Mouse (Mus musculus) hindbrain, postnatal 0 days (tissue): ENCODE measurements around the gene Aqp1. TPM values are rescaled to one million over a fixed set of nuclear protein-coding genes. Genes with fewer than 3 reads are reported as not detected.

ENCODE experiments used
- ATAC-seq: fragments of 200-750 bp; cut with Nextera tagmentation; 2 replicates; pipeline ENCODE4 v1.8.0; 2017; ENCODE audit warnings: mild to moderate bottlenecking, moderate TSS enrichment, moderate library complexity
- DNase-seq: peaks from one replicate; pipeline ENCODE4 v3.0.0-alpha.2; 2015; ENCODE audit warnings: low spot score
- H3K27ac ChIP-seq: fragments of 300-500 bp; sonication (generic); 2 replicates; pipeline ENCODE4 v1.5.1; 2014; ENCODE audit warnings: mild to moderate bottlenecking
- H3K27me3 ChIP-seq: fragments of 300-500 bp; sonication (generic); 2 replicates; pipeline ENCODE4 v1.6.1; 2014; ENCODE audit warnings: low read length, mixed read lengths; ENCODE audit not compliant: insufficient read depth
- H3K36me3 ChIP-seq: fragments of 300-500 bp; sonication (generic); 2 replicates; pipeline ENCODE4 v1.6.1; 2014; ENCODE audit warnings: low read length, mixed read lengths; ENCODE audit not compliant: insufficient read depth
- H3K4me1 ChIP-seq: fragments of 300-500 bp; sonication (generic); 2 replicates; pipeline ENCODE4 v1.6.1; 2014; ENCODE audit warnings: antibody characterized with exemption, low read length, mixed read lengths; ENCODE audit not compliant: insufficient read depth
- H3K4me2 ChIP-seq: fragments of 300-500 bp; sonication (generic); 2 replicates; pipeline ENCODE4 v1.6.1; 2014; ENCODE audit warnings: low read depth, mild to moderate bottlenecking, low read length, moderate library complexity, mixed read lengths
- H3K4me3 ChIP-seq: fragments of 300-500 bp; sonication (generic); 2 replicates; pipeline ENCODE4 v1.5.1; 2014; ENCODE audit warnings: low read length
- H3K9ac ChIP-seq: fragments of 300-500 bp; sonication (generic); replicated peaks from 2 replicates; pipeline ENCODE4 v1.6.1; 2014; ENCODE audit warnings: mild to moderate bottlenecking, low read length, moderate library complexity, mixed read lengths
- H3K9me3 ChIP-seq: fragments of 300-500 bp; sonication (generic); 2 replicates; pipeline ENCODE4 v1.6.1; 2016; ENCODE audit warnings: low read length, mixed read lengths
- CTCF ChIP-seq: IDR thresholded peaks from 2 replicates; pipeline ENCODE4 v1.5.1; 2016; ENCODE audit warnings: antibody characterized with exemption, control low read depth, low read depth
- WGBS: fragments of 180-500 bp; shearing (Covaris S2); extraction: QIAGEN DNeasy Blood & Tissue Kit; methylation state at CpG from one replicate; pipeline ENCODE4 v1.1.7; 2014; 5-methylcytosine and 5-hydroxymethylcytosine counted together
- polyA plus RNA-seq: library from polyadenylated mRNA; unstranded; fragments of >200 nt; fragmentation: Nextera tagmentation; extraction: Ambion mirVana; gene quantifications from 2 replicates; pipeline ENCODE4 v1.2.1, GENCODE M21; 2015
- total RNA-seq: library from RNA; depleted of rRNA; stranded (reverse); fragments of >200 nt; gene quantifications from 2 replicates; pipeline ENCODE4 v1.2.3, GENCODE M21; 2014

Aqp1 gene
- total and polyA plus RNA-seq, 2 experiments from 2014 or later, result 19.5 to 32.6 TPM

DNA sequence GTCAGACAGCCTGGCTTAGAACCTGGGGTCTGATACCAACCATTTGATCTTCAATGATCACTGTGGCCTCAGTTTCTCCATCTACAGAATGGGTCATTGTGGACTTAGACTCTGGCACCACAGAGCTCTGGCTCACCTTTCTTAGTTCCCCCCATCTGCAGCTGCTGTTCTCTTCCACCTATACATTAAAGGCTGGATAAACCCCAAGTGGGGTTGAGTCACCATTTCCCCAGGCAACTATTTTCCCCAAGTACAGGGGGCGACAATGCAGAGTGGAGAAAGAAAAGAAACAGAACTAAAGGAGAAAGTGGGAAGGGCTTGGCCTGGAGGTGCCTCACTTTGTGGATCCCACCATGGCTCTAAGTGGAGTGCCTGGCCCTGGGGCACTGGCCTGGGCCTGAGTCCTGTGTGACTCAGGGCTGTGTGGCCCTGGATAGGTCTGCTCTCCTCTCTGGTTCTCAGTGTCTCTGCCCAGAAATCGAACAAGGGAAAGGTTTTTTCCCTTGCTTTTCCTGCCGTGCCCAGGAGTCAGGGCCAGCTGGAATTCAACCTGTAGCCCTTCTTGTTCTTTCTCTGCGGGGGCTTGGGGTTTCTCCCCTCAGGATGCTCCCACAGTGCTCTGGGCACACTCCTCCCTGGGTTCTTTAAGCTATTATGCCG lies 20.9 kb downstream of the Aqp1 start:
- no peak for TF ChIP-seq CTCF
- no peaks in the 10 kb centered on the region for H3K9me3 ChIP-seq
- no peaks in the 10 kb centered on the region for H3K4me1 ChIP-seq
- H3K4me3 ChIP-seq, result no peak overlapping the region
- no peak overlapping the region for H3K4me2 ChIP-seq
- WGBS, result 45% methylated on average over 5 of the region's 5 CpGs
- no peaks in the 10 kb centered on the region for H3K27me3 ChIP-seq
- H3K27ac ChIP-seq, result no peak overlapping the region
- ATAC-seq (no peak), DNase-seq (no peak)
- H3K36me3 ChIP-seq, result no peaks in the 10 kb centered on the region
- H3K9ac ChIP-seq, result no peak overlapping the region

DNA sequence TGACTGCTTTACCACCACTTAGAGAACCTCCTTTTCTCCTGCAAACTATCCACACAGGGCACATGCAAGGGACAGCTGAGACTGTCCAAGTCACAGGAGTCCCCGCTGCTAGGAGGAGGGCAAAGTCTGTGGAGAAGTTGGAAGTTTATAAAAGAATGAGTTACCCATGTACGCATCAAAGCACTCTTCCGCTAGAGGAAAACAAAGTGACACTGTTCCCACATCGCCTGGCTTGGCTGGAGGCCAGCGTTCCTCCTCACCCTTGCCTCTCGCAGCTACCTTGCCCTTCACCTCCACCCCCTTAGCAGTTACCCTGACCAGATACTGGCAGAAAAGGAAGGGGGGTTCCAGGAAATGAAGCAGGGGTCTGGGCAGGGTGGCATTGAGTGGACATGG lies 21.4 kb downstream of the Aqp1 start:
- no peak for DNase-seq
- no peak for ATAC-seq
- 23% methylated on average over 6 of the region's 6 CpGs for WGBS

DNA sequence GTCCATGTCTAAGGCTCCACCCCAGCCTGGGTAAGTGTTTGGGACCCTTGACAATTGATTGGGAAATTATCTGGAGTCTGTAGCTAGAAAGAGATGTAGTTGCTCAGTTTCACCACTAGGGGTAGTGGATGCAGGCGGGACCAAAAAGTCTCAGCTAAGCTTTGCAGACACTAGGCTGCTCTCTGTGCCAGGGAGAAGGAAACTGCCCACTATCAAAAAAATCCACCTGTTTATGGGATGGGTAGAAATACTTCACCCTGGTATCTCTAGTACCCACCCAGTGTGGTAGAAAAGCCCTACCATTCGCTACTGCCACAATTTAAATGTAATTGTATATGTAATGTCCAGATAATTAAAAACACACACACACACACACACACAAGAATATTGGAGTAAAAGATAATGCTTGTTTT lies 22.5 kb downstream of the Aqp1 start:
- DNase-seq (peak; percentile 58), ATAC-seq (peak; percentile 42)
- Histone ChIP-seq H3K9me3 (no peaks in the 10 kb centered on the region), H3K4me2 (no peak overlapping the region), H3K27ac (no peak overlapping the region), H3K9ac (no peak overlapping the region), H3K4me3 (no peak overlapping the region), H3K36me3 (no peaks in the 10 kb centered on the region), H3K4me1 (no peaks in the 10 kb centered on the region), H3K27me3 (no peaks in the 10 kb centered on the region)
- peak; percentile 84 for TF ChIP-seq CTCF
- 29% methylated on average over 2 of the region's 2 CpGs for WGBS

More for the DNA sequence above, 21.4 kb downstream of the Aqp1 start:
- no peaks in the 10 kb centered on the region for H3K9me3 ChIP-seq
- no peak overlapping the region for H3K4me2 ChIP-seq
- H3K9ac ChIP-seq, result no peak overlapping the region
- no peak for TF ChIP-seq CTCF
- H3K27ac ChIP-seq, result no peak overlapping the region
- no peak overlapping the region for H3K4me3 ChIP-seq
- H3K4me1 ChIP-seq, result no peaks in the 10 kb centered on the region
- no peaks in the 10 kb centered on the region for H3K27me3 ChIP-seq
- no peaks in the 10 kb centered on the region for H3K36me3 ChIP-seq

DNA sequence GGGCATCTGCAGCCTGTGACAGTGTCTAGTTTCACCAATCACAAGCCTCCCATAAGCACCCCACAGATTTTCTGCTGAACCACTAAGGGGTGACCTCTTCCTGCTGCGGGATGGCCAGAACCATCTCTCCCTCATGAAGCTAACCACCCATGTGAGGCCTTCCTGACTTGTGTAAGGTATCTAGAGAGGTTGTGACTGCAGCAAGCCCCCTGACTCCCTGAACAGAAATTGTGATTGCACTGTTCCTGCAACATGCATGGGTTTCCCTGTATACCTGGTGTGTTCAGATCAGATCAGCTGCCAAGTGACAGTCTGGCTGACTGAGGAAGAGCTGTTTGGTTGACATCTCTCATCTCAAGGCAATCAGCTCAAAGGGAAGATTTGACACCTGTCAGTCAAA lies 26.4 kb downstream of the Aqp1 start:
- Histone ChIP-seq H3K36me3 (no peaks in the 10 kb centered on the region), H3K27me3 (no peaks in the 10 kb centered on the region), H3K4me1 (no peaks in the 10 kb centered on the region), H3K9ac (no peak overlapping the region), H3K4me3 (no peak overlapping the region), H3K4me2 (no peak overlapping the region), H3K9me3 (no peaks in the 10 kb centered on the region), H3K27ac (no peak overlapping the region)
- TF ChIP-seq CTCF, result no peak
- ATAC-seq (no peak), DNase-seq (no peak)
- 88% methylated on average over 1 of the region's 1 CpGs for WGBS

DNA sequence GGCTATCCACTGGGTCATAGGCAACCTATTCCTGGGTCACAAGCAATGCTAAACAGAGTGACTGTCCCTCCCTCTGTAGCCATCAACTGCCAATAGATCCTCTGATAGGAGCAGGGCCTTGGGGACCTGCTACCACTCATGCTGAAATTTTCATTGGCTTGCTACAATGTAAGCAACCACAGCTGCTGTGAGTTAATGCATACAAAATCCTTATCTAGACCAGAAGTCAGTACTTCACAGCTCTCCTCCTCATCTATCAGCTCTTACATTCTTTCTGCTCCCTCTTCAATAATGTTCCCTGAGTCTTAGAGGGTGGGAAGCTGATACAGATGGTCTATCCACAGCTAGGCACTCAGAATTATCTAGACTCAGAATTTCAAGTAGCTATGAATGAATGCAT lies 30.9 kb downstream of the Aqp1 start:
- Histone ChIP-seq H3K27ac (no peak overlapping the region), H3K4me3 (no peak overlapping the region), H3K27me3 (no peaks in the 10 kb centered on the region), H3K9me3 (no peaks in the 10 kb centered on the region; the same call in 1 of the 2 replicates), H3K4me1 (no peaks in the 10 kb centered on the region), H3K4me2 (no peak overlapping the region), H3K9ac (no peak overlapping the region), H3K36me3 (no peaks in the 10 kb centered on the region)
- TF ChIP-seq CTCF, result no peak
- DNase-seq (no peak), ATAC-seq (no peak)

DNA sequence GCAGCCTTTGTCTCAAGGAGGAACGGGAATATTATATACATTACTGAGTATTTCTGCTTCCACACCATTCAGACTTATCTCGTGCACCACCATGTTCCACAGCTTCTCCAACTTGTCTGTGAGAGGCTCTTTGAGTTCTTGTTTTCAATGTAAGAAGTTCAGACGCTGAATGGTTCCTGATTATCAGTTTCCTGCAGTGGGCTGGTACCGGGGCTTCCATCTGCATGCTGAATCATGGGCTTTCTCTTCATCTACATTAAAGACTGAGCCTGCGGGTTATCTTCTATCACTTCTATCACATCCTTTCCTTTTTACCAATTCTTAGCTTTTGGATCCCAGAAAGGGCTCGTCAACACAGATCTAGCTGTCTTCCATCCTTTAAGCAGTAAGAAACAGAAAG lies 34.6 kb downstream of the Aqp1 start:
- H3K9ac ChIP-seq, result no peak overlapping the region
- no peak for DNase-seq
- no peak overlapping the region for H3K4me3 ChIP-seq
- TF ChIP-seq CTCF, result no peak
- H3K4me2 ChIP-seq, result no peak overlapping the region
- H3K36me3 ChIP-seq, result no peaks in the 10 kb centered on the region
- H3K27me3 ChIP-seq, result no peaks in the 10 kb centered on the region
- WGBS, result 89% methylated on average over 6 of the region's 6 CpGs
- no peak for ATAC-seq
- H3K4me1 ChIP-seq, result no peaks in the 10 kb centered on the region
- H3K9me3 ChIP-seq, result no peaks in the 10 kb centered on the region; the same call in 1 of the 2 replicates
- no peak overlapping the region for H3K27ac ChIP-seq

DNA sequence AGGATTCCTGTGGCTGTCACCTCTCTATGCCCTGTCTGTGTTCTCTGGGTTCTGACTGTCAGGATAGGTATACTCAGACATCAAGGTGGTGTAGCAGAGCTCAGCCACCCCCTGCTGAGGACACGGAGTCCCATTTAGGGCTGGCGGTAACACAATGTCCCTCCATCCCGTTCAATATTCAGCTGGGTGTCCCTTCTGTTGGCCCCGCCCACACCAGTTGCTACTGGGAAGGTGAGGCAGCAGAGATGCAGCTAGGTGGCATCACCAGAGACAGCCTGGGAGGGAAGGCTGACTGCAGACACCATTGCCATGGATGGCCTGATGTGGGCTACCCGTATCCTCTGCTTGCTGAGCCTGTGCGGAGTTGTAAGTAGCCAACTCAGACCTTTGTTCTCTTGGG lies 39.8 kb downstream of the Aqp1 start, which contains the start of gene Ghrhr:
TSS of gene Ghrhr (plus strand) at position 220 of the 400 bp plus-strand sequence.
- no peak for TF ChIP-seq CTCF
- H3K9me3 ChIP-seq, result no peaks in the 10 kb centered on the region

More for the DNA sequence above, 39.8 kb downstream of the Aqp1 start, which contains the start of gene Ghrhr:
- H3K4me2 ChIP-seq, result no peak within 1 kb of the TSS
- H3K36me3 ChIP-seq, result no peaks in the 10 kb centered on the region
- H3K27me3 ChIP-seq, result no peaks in the 10 kb centered on the region
- DNase-seq (no peak), ATAC-seq (no peak)
- WGBS, result 74% methylated on average over 6 of the region's 6 CpGs
- H3K4me1 ChIP-seq, result no peaks in the 10 kb centered on the region
- H3K9ac ChIP-seq, result no peak within 1 kb of the TSS
- no peak within 1 kb of the TSS for H3K27ac ChIP-seq
- no peak within 1 kb of the TSS for H3K4me3 ChIP-seq
